Comparison of ENCODE assay signal across 9 mouse cellular contexts in genomic region chr17:26892635-26893375, GRCm38 (mm10). TPM values are rescaled to one million over a fixed set of nuclear protein-coding genes. Genes with fewer than 3 reads are reported as not detected.
DNase-seq lines count a peak whose midpoint lies in the region; ATAC-seq and TF ChIP-seq lines count a peak whose summit lies in the region.
"Had no signal": no experiment of that assay in that cellular context is flagged by ENCODE, and none has a peak within 500 bp of the region (broad histone marks: within the 10 kb centered on the region; RNA-seq: fewer than 3 reads in every experiment).

No protein-coding gene starts in this region.

- no peak overlapping the region for H3K9ac ChIP-seq in lung, postnatal 0 days (replicated peaks; ENCODE audit: low read depth)
- peak overlapping the region; percentile 15 for H3K9ac ChIP-seq in heart, adult 2 months (ENCODE audit: low read depth, low read length)
- H3K9ac ChIP-seq in intestine, embryonic 16.5 days (ENCODE audit: low read depth, low read length): no peak overlapping the region
- no peak overlapping the region for H3K9ac ChIP-seq in stomach, embryonic 14.5 days (replicated peaks; ENCODE audit: low read depth, low read length)

- intact Hi-C loops in heart, adult 2 months (cut with DNase I): no loop called here

- TF ChIP-seq POLR2A in heart, adult 2 months (IDR thresholded peaks at IDR 0.05; ENCODE audit: insufficient read depth, low read depth, low read length): peak; percentile 55

- no peak for TF ChIP-seq EP300 in lung, postnatal 0 days (IDR thresholded peaks at IDR 0.05)
- peak; percentile 69 for TF ChIP-seq EP300 in heart, adult 2 months (IDR thresholded peaks at IDR 0.05; ENCODE audit: insufficient read depth, low read depth, low read length)

- H3K4me2 ChIP-seq in lung, postnatal 0 days (replicated peaks; ENCODE audit: low read depth, low read length): peak overlapping the region; percentile 46
- peak overlapping the region; percentile 33 for H3K4me2 ChIP-seq in intestine, embryonic 16.5 days (ENCODE audit: low read depth, low read length)
- peak overlapping the region; percentile 26; the same call in 1 of the 2 replicates for H3K4me2 ChIP-seq in stomach, embryonic 14.5 days (replicated peaks; ENCODE audit: low read depth, low read length)

- H3K9me3 ChIP-seq in lung, postnatal 0 days (ENCODE audit: low read length): no peaks in the 10 kb centered on the region
- H3K9me3 ChIP-seq in intestine, embryonic 16.5 days (ENCODE audit: control insufficient read depth, low read length): no peaks in the 10 kb centered on the region
- H3K9me3 ChIP-seq in stomach, embryonic 14.5 days (ENCODE audit: control insufficient read depth, low read depth, low read length): no peaks in the 10 kb centered on the region

- TF ChIP-seq CTCF in lung, postnatal 0 days (IDR thresholded peaks at IDR 0.05): no peak
- no peak for TF ChIP-seq CTCF in heart, adult 2 months (IDR thresholded peaks at IDR 0.05)

- H3K4me3 ChIP-seq in lung, postnatal 0 days (ENCODE audit: low read depth, low read length): peak overlapping the region; percentile 15; the same call in 1 of the 2 replicates
- H3K4me3 ChIP-seq in heart, adult 2 months: peak overlapping the region; percentile 37
- no peak overlapping the region; the same call in 1 of the 2 replicates for H3K4me3 ChIP-seq in intestine, embryonic 16.5 days (ENCODE audit: low read length)
- H3K4me3 ChIP-seq in stomach, embryonic 14.5 days (ENCODE audit: low read depth, low read length): no peak overlapping the region

- WGBS in lung, postnatal 0 days: 36% methylated on average over 16 of the region's 16 CpGs
- WGBS in heart, adult 2 months: 20% methylated on average over 16 of the region's 16 CpGs
- 45% methylated on average over 16 of the region's 16 CpGs for WGBS in intestine, embryonic 16.5 days
- 34% methylated on average over 16 of the region's 16 CpGs for WGBS in stomach, embryonic 14.5 days

- no peaks in the 10 kb centered on the region for H3K36me3 ChIP-seq in lung, postnatal 0 days (ENCODE audit: insufficient read depth, low read length)
- H3K36me3 ChIP-seq in heart, adult 2 months (ENCODE audit: control insufficient read depth, insufficient read depth, low read length): no peaks in the 10 kb centered on the region
- H3K36me3 ChIP-seq in intestine, embryonic 16.5 days (ENCODE audit: control insufficient read depth, insufficient read depth, low read length): no peaks in the 10 kb centered on the region
- no peaks in the 10 kb centered on the region for H3K36me3 ChIP-seq in stomach, embryonic 14.5 days (ENCODE audit: control insufficient read depth, insufficient read depth, low read length)

- no peak for ATAC-seq in lung, postnatal 0 days
- ATAC-seq in intestine, embryonic 16.5 days: no peak
- peak; percentile 49; the same call in 1 of the 2 replicates for ATAC-seq in stomach, embryonic 14.5 days (ENCODE audit: insufficient number of reproducible peaks, insufficient read depth, low FRiP score, low read depth)

- H3K4me1 ChIP-seq in lung, postnatal 0 days (ENCODE audit: insufficient read depth, low read depth, low read length): no peaks in the 10 kb centered on the region
- peaks cover 6% of the 10 kb centered on the region for H3K4me1 ChIP-seq in heart, adult 2 months (ENCODE audit: control insufficient read depth, insufficient read depth, low read length)
- no peaks in the 10 kb centered on the region; the same call in 1 of the 2 replicates for H3K4me1 ChIP-seq in intestine, embryonic 16.5 days (ENCODE audit: control insufficient read depth, insufficient read depth, low read length)
- peaks cover 4% of the 10 kb centered on the region; the same call in 1 of the 2 replicates for H3K4me1 ChIP-seq in stomach, embryonic 14.5 days (ENCODE audit: control insufficient read depth, insufficient read depth, low read length)

- no peaks in the 10 kb centered on the region for H3K79me2 ChIP-seq in heart, adult 2 months (replicated peaks; ENCODE audit: control insufficient read depth, insufficient read depth, low read length)

- no peaks in the 10 kb centered on the region for H3K27me3 ChIP-seq in lung, postnatal 0 days (replicated peaks; ENCODE audit: insufficient read depth, low read length)
- H3K27me3 ChIP-seq in heart, adult 2 months (ENCODE audit: control insufficient read depth, insufficient read depth, low read length): no peaks in the 10 kb centered on the region
- no peaks in the 10 kb centered on the region for H3K27me3 ChIP-seq in intestine, embryonic 16.5 days (replicated peaks; ENCODE audit: control insufficient read depth, insufficient read depth, low read length)
- no peaks in the 10 kb centered on the region for H3K27me3 ChIP-seq in stomach, embryonic 14.5 days (ENCODE audit: control insufficient read depth, insufficient read depth, low read length)

- no peak overlapping the region for H3K27ac ChIP-seq in lung, postnatal 0 days (ENCODE audit: low read length)
- H3K27ac ChIP-seq in heart, adult 2 months: peak overlapping the region; percentile 79
- H3K27ac ChIP-seq in intestine, embryonic 16.5 days (ENCODE audit: low read length): no peak overlapping the region
- H3K27ac ChIP-seq in stomach, embryonic 14.5 days (ENCODE audit: low read length): peak overlapping the region; percentile 58; the same call in 1 of the 2 replicates

- DNase-seq in lung, postnatal 0 days (ENCODE audit: low spot score): no peak
- DNase-seq in lung, adult 18-20 months: no peak
- DNase-seq in heart, adult 2 months: peak; percentile 50 to 72
- DNase-seq in urinary bladder, postnatal 4 days (ENCODE audit: low spot score in 2 of 2): no peak
- DNase-seq in frontal cortex, adult 2 months (ENCODE audit: extremely low spot score in 1 of 2, low spot score in 1 of 2): no peak
- DNase-seq in adrenal gland, postnatal 4 days (ENCODE audit: low spot score in 2 of 2): no peak

RNA-seq across cellular contexts. Expression of gene Kifc5b, which starts 24.1 kb away (rescaled TPM):
- polyA plus RNA-seq in lung, postnatal 0 days (2015; fragmentation: Nextera tagmentation; extraction: Ambion mirVana): 0.35 and 0.44 TPM in 2 replicates
- total RNA-seq in heart, adult 2 months (2021): under 1 TPM; 0.26 to 0.36 TPM
- polyA plus RNA-seq in heart, adult 2 months (2012; rRNA removed): 0.62 and 0.79 TPM in 2 replicates
- 5.3 and 6.5 TPM in 2 replicates for polyA plus RNA-seq in intestine, embryonic 16.5 days (2015; fragmentation: Nextera tagmentation; extraction: Ambion mirVana)
- 7.1 and 8.2 TPM in 2 replicates for polyA plus RNA-seq in stomach, embryonic 14.5 days (2014; fragmentation: Nextera tagmentation; extraction: Ambion mirVana)
- polyA plus RNA-seq in frontal cortex, adult 2 months (2012; rRNA removed): 4.2 and 4.5 TPM in 2 replicates
- 10 to 100 TPM; 11.8 to 12.2 TPM for total RNA-seq in adrenal gland, postnatal 4 days (2021)

RNA-seq across cellular contexts. Expression of gene Phf1, which starts 40.0 kb away (rescaled TPM):
- polyA plus RNA-seq in lung, postnatal 0 days (2015; fragmentation: Nextera tagmentation; extraction: Ambion mirVana): 15.2 and 16.2 TPM in 2 replicates
- 10 to 100 TPM; 17.8 to 18.1 TPM for total RNA-seq in heart, adult 2 months (2021)
- polyA plus RNA-seq in heart, adult 2 months (2012; rRNA removed): 35.3 and 36.8 TPM in 2 replicates
- 6.8 and 8.0 TPM in 2 replicates for polyA plus RNA-seq in intestine, embryonic 16.5 days (2015; fragmentation: Nextera tagmentation; extraction: Ambion mirVana)
- polyA plus RNA-seq in stomach, embryonic 14.5 days (2014; fragmentation: Nextera tagmentation; extraction: Ambion mirVana): 8.9 and 9.9 TPM in 2 replicates
- 44.1 and 44.7 TPM in 2 replicates for polyA plus RNA-seq in frontal cortex, adult 2 months (2012; rRNA removed)
- total RNA-seq in adrenal gland, postnatal 4 days (2021): 10 to 100 TPM; 32.0 to 33.4 TPM

RNA-seq across cellular contexts. Expression of gene Cuta, which starts 46.6 kb away (rescaled TPM):
- polyA plus RNA-seq in lung, postnatal 0 days (2015; fragmentation: Nextera tagmentation; extraction: Ambion mirVana): 179 and 180 TPM in 2 replicates
- 10 to 100 TPM; 78.6 to 94.2 TPM for total RNA-seq in heart, adult 2 months (2021)
- polyA plus RNA-seq in heart, adult 2 months (2012; rRNA removed): 85.1 and 96.6 TPM in 2 replicates
- 294 and 314 TPM in 2 replicates for polyA plus RNA-seq in intestine, embryonic 16.5 days (2015; fragmentation: Nextera tagmentation; extraction: Ambion mirVana)
- polyA plus RNA-seq in stomach, embryonic 14.5 days (2014; fragmentation: Nextera tagmentation; extraction: Ambion mirVana): 152 and 161 TPM in 2 replicates
- 120 and 132 TPM in 2 replicates for polyA plus RNA-seq in frontal cortex, adult 2 months (2012; rRNA removed)
- 100 to 1,000 TPM; 127 to 132 TPM for total RNA-seq in adrenal gland, postnatal 4 days (2021)

RNA-seq across cellular contexts. Expression of gene Nkx2-5, which starts 48.0 kb away (rescaled TPM):
- 0.38 and 1.2 TPM in 2 replicates for polyA plus RNA-seq in lung, postnatal 0 days (2015; fragmentation: Nextera tagmentation; extraction: Ambion mirVana)
- total RNA-seq in heart, adult 2 months (2021): 10 to 100 TPM; 87.1 to 96.3 TPM
- 72.6 and 104 TPM in 2 replicates for polyA plus RNA-seq in heart, adult 2 months (2012; rRNA removed)
- polyA plus RNA-seq in intestine, embryonic 16.5 days (2015; fragmentation: Nextera tagmentation; extraction: Ambion mirVana): 0.09 TPM in 1 of 2 replicates, not detected in the other
- 6.4 and 8.1 TPM in 2 replicates for polyA plus RNA-seq in stomach, embryonic 14.5 days (2014; fragmentation: Nextera tagmentation; extraction: Ambion mirVana)
- not detected in 2 replicates for polyA plus RNA-seq in frontal cortex, adult 2 months (2012; rRNA removed)
- not detected for total RNA-seq in adrenal gland, postnatal 4 days (2021)
- total RNA-seq: neutrophil, adult 5-6 weeks had no signal

RNA-seq across cellular contexts. Expression of gene Syngap1, which starts 48.2 kb away (rescaled TPM):
- 1.0 and 1.4 TPM in 2 replicates for polyA plus RNA-seq in lung, postnatal 0 days (2015; fragmentation: Nextera tagmentation; extraction: Ambion mirVana)
- total RNA-seq in heart, adult 2 months (2021): 1 to 10 TPM; 4.1 to 4.2 TPM
- polyA plus RNA-seq in heart, adult 2 months (2012; rRNA removed): 6.7 and 9.0 TPM in 2 replicates
- polyA plus RNA-seq in intestine, embryonic 16.5 days (2015; fragmentation: Nextera tagmentation; extraction: Ambion mirVana): 0.66 and 1.1 TPM in 2 replicates
- 3.0 and 3.3 TPM in 2 replicates for polyA plus RNA-seq in stomach, embryonic 14.5 days (2014; fragmentation: Nextera tagmentation; extraction: Ambion mirVana)
- 212 and 226 TPM in 2 replicates for polyA plus RNA-seq in frontal cortex, adult 2 months (2012; rRNA removed)
- 10 to 100 TPM; 29.7 to 37.1 TPM for total RNA-seq in adrenal gland, postnatal 4 days (2021)

Comparison
In these comparisons a context has a peak if more than half of its experiments do, and no peak if none do; other contexts are left out.
1. DNase-seq: peak in heart, adult 2 months (2 of 2); none in lung, postnatal 0 days (single experiment), lung, adult 18-20 months (0 of 2), urinary bladder, postnatal 4 days (0 of 2), frontal cortex, adult 2 months (0 of 2) and adrenal gland, postnatal 4 days (0 of 2).
2. H3K27ac ChIP-seq: peak in heart, adult 2 months (single experiment) and stomach, embryonic 14.5 days (single experiment); none in lung, postnatal 0 days (single experiment) and intestine, embryonic 16.5 days (single experiment).
3. H3K4me3 ChIP-seq: peak in lung, postnatal 0 days (single experiment) and heart, adult 2 months (single experiment); none in intestine, embryonic 16.5 days (single experiment) and stomach, embryonic 14.5 days (single experiment).
4. Peak in every context shown above with its lines, with median percentiles within 50 percentile points of each other: H3K4me2 ChIP-seq.